Mouse (Mus musculus) natural killer cell, adult 2 months (primary cell): ENCODE data around the gene Pcna.

Source experiments
- DNase-seq, 2 experiments: peaks; one replicate each; pipeline ENCODE4 v3.0.0; 2022; ENCODE audit warnings: low spot score in 2 of 2

Gene Pcna

DNA sequence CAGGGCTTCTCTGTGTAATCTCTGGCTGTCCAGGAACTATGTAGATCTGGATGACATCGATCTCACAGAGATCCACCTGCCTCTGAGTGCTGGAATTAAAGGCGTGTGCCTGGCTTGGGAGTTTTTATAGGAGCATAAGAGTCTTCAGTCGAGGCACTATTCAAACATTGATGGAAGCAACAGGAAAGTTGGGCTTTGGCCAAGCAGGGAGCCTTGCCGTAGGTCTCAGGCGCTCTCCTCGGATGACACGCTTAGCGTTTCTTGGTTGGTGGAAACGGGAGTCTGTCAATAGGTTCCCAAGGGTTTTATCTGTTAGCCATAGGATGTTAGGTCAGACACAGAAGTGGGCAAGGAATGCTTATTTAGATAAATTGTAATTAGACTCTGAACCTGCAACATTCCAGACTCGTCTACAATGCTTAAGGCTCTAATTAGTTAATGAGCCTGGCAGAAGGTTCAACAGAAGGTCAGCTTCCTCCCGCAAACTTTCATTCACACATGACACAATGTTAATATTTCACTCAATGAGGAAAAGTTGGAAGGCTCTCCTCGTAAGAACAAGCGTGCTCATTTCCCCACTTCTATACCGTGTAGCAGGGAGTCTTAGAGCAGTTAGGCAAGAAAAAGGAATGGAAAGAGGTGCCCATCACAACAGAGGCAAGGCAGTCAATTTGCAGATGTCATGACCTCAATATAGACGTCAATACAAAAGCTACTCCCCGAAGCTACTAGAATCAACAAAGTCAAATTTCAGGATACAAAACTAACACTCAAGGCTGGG lies 18.9 kb downstream of the Pcna start:
- no peak for DNase-seq

DNA sequence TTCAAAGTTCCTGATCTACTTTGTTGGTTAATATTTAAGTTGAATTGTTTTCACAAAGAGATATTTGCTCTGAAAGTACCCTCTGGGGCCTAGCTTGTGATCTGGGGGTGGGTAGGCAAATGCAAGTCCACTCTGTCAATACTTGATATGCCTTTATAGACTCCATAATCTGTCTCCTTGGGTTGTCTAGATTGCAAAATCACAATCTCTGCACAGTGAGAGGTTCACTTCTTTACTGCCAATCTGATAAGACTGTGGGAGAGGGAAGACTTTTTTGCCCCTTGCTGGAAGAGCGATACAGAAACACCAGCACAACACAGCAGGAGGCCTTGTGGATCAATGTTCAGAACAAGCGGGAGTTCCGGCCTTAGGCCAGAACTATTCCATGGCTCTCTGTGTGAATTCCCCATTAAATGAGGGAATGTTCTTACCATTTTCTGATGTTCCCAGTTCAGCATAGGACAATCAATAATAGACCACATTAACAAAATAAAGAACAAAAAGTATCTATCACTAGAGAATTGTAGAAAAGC lies 20.6 kb downstream of the Pcna start:
- no peak for DNase-seq

DNA sequence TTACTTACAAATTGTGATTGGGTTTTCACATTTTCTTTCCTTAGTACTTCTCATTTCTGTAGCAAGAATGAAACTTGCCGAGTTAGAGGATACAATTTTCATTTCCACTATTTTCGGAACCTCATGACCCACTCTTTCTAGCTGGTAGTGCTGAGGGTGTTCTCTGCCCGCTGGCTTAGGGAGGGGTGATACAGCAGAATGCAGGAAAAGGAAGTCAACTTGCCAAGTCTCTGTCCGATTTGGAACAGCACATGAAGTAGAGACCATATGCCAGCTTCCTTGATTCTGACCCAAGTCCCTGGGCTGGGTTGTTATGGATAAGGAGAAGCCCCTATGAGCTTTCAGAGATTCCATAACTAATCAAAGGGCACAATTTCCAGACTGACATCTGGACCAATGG lies 28.8 kb downstream of the Pcna start:
- DNase-seq: no peak

DNA sequence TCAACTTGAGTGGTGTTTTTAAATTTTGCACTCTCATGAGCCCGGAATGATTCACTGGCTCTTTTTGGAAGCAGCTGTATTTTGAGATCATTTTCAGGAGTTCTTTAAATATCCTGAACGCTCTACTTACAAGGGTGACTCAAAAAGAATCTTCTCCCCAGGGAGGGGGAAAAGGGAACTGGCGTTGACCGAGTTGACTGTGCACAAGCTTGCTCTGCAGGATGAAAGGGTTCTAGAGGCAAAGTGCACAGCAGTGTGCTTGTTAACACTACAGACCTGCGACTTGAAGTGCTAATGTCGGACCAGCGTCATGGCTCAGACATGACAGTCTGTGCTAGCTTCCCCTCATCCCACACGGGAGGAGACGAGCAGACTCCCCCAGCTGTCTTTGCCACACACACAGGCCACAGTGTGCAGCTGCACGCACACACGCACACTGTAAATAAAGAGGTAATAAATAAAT lies 31.5 kb downstream of the Pcna start:
- no peak for DNase-seq

DNA sequence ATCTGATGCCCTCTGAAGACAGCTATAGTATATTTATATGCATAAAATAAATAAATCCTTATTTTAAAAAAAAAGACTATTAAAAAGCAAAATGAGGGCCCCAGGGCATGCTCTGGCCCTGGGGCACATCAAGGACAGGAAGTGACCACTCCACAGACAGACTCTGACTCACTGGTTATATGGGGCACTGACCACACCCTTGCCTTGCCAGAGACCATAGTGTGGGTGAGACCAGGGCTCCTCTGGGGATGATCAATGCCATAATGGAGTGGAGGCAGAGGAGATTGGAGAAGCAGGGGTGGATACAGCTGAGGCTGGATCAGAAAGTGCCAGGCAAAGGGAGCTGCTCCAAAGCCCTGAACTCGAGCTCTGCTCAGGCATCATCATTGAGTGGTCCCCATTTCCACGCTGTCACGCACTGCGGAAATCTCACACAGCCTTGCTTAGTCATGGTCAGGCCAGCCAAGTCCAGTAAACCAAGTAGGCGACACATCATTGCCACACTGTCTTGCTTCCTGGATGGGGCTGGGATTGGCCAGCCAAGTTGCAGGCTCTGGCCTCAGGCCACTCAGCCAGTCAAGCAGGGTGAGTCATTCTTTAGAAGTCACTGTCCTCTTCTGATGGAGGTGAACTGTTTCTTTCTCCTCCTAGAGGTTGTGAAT lies 41.0 kb downstream of the Pcna start:
- no peak for DNase-seq

DNA sequence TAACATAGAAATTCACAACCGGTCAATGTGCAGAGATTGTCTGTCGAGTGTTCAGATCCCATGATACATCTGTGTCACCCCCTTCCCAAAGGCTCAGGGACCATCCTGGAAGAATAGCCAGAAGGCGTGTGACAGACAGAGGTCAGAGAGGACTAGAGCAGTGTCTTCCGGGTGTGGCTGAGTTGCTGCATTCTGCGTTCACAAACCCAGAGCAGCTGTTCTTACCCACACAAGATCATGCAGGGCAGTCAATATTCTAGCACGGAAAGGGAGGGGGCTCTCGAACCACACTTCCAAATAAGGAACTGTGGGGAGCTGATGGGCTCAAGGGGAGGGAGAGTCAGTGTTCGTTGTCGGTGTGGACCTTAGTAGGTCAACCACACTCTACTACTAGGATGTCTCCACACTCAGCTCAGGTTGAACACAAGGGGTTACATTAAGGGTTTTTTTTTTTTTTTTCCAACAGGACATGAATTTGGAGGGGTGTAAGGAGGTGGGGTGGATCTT lies 42.3 kb downstream of the Pcna start:
- DNase-seq: no peak

DNA sequence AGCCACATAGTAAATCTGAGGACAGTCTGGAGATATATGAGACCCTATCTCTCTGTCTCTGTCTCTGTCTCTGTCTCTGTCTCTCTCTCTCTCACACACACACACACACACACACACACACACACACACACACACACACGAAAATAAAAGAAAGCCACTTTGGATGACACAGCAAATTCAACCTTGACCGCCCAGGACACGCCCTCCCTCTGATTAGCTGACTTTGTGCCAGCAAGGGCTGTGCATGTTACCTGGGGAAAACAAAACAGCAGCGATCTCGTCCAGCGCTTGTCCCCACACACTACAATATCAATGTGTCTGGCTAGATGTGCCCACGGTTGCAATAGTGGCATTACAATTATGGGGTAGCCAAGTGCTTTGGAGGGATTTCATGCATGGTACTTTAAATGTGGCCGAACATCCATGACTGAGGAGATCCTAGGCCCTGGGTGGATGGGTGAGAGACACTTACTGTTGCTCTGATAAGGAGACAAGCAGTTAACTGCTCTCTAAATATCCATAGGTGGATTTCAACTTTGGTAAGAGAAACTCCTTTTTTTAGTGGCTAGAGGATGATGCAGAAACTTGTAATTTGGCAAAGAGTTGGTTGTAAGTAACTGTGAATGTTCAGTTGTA lies 44.8 kb downstream of the Pcna start:
- DNase-seq: no peak

DNA sequence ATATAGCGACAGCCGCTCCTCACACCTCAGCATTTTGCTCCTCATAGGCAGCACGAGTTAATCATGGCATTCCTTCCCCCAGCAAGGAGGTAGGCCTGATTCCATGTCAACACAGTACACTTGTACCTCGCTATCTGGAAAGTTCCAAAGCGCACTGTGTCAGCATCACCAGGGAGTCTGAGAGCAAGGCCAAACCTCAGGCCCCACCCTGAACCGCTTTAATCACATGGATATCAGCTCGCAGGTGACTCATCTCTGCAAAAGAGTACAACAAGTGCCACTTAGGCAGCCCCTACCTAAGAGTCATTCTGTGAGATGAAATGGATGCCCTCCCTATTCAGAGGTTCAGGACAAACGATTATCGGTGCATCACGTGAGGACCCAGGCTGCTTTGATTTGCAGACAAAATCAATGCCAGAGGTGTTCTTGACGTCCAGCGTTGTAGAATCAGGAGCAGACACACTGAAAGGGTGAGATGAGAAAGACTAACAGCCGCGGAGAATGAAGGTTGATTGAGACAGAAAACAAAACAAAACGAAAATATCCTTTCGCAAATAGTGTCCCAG lies 46.7 kb downstream of the Pcna start:
- DNase-seq: no peak

DNA sequence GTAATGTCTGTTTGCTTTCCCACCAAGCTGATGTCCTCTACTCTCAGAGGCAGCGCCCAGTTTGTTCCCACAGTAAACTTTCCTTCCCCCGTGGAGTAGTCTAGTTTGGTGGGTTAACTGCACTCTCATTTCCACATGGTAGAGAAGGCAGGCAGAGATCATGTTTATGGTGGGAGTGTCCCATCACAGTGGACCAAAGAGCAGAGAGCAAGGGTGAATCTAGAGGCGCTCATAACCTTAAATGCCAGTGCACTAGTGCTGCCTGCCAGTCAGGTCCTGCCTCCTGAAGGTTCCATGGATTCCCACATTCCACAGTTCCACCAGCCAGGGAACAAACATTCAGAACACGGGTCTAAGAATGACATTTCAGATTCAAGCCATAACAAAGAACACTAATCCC lies 47.6 kb downstream of the Pcna start:
- DNase-seq: no peak

DNA sequence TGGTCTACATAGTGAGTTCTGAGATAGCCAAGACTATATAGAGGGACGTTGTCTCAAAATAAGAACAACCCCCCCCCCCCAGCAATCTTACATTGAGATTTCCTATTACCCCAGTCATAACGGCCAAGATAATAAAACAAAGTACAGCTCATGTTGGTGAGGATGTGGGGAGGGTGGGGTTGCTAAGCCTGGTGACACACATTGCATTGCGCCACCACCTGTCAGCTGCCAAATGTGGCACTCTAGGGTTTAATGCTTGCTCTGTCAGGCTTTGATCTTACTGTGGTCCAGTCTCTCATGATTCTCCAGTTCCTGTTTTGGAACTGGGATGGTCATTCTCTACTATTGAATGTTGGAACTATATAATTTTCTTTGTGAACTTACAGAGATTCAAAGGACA lies 49.3 kb downstream of the Pcna start:
- DNase-seq: peak; percentile 18 to 30

DNA sequence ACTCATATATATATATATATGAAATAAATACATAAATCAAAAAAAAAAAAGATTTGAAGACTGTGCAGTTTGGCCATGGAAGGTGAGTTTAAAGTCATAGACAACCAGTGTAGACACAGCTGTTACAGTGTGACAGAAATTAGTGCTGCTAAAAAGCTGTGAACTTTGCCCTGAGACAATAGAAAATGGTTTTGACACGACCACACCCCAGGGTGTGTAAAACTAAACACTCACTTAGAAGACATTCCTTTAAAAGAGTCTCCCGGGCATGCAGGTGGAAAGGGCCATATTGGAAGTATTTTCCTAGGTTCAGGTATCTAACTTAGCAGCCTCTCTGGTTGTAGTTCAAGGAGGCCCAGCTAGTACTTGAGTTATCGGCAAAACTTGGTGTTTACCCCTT lies 49.9 kb downstream of the Pcna start:
- no peak for DNase-seq
